Mouse (Mus musculus) heart, adult 18-20 months (tissue): ENCODE measurements around the gene Slfn1. TPM values are rescaled to one million over a fixed set of nuclear protein-coding genes. Genes with fewer than 3 reads are reported as not detected.
"Not testable (repeated sequence)": the region's sequence is repeated elsewhere in the genome, so short reads cannot be mapped to it uniquely, and the experiment has no call there.

Experiments
- DNase-seq, 2 experiments: peaks; one replicate each; pipeline ENCODE4 v3.0.0; 2021 to 2022; ENCODE audit warnings: mixed read lengths in 1 of 2
- long read RNA-seq, 2 experiments: library from polyadenylated mRNA; stranded (forward); transcript quantifications; one replicate each; pipeline ENCODE4 v2.0.0; 2021
- total RNA-seq, 2 experiments: library from RNA; stranded (reverse); gene quantifications; 2 replicates each; pipeline ENCODE4 v1.2.3; 2021

The Slfn1 gene
- under 1 TPM; 0.22 to 0.85 TPM for total RNA-seq
- long read RNA-seq, experiment 1: 0 reads
- long read RNA-seq, experiment 2: 0 reads

GRCm38 (mm10) chr11:83116597-83117227 lies at the start of gene Slfn1:
Slfn1 (plus strand) TSS chr11:83116849.
- peak in 1 of 2 experiments; percentile 2 for DNase-seq

GRCm38 (mm10) chr11:83067982-83068694 lies 48.5 kb upstream of the Slfn1 start:
- no peak for DNase-seq

GRCm38 (mm10) chr11:83070321-83070970 lies 46.2 kb upstream of the Slfn1 start:
- DNase-seq: peak in 1 of 2 experiments; percentile 1

- DNase-seq: peak; percentile 87 to 95
These were observed 38.8 kb upstream of the Slfn1 start for GRCm38 (mm10) chr11:83077714-83078422.

DNA sequence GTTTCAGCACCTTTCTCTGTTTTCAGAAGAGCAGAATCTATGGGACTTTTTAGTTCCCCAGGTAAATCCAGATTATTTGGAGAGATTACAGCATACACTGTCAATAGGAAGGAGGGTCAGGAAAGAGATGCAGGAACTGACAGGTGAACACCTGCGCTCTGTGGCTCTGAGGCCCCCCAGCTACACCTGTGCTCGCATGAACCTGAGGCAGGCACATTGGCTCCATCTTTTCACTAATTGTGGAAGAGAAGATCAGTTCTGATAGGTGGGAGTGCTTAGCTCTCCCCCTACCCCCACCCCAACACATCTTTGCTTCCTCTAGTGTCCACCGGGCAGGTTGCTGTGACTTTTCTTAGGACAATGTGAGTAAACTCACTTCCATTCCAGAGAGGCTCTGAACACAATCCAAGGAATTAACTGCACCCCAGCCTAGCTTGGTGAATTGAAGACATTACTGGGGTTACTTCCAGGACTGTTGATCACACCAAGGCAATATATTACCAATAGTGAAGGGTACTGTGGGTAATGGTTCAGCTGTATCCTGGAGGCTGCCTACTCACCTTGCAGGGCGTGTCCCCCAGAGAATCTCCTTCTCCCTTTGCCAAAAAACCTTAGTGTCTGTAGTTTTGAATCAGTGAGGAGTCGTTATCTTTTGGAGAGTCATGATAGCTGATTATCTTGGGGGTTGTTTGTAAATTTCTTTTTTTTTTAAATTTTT lies 38.1 kb upstream of the Slfn1 start:
- DNase-seq: no peak

GRCm38 (mm10) chr11:83079487-83080199 lies 37.0 kb upstream of the Slfn1 start:
- DNase-seq: no peak

- no peak for DNase-seq
These were observed 33.7 kb upstream of the Slfn1 start for GRCm38 (mm10) chr11:83082741-83083473.

GRCm38 (mm10) chr11:83084161-83084560 lies 32.5 kb upstream of the Slfn1 start:
- DNase-seq: no peak

- DNase-seq: no peak
These were observed 31.9 kb upstream of the Slfn1 start for GRCm38 (mm10) chr11:83084761-83085160.

DNA sequence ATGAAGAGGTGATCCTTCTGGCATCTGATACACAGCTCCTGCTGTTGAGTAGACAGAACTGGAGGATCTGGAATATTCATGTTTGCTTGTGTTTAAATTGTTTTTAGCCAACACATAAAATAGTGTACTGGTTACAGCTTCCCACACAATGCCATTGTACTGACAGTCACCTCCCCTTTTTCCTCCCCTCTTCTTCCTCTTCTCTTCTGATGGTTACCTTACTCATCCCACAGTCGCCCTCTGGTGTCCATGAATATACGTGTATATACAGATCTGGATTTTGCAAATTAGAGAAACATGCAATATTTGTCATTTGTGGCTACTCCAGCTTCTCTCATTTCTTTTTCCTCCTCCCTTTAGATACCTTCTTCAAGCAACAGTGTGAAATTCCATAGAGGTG lies 1.5 kb upstream of the Slfn1 start:
- peak; percentile 54 to 66 for DNase-seq

DNA sequence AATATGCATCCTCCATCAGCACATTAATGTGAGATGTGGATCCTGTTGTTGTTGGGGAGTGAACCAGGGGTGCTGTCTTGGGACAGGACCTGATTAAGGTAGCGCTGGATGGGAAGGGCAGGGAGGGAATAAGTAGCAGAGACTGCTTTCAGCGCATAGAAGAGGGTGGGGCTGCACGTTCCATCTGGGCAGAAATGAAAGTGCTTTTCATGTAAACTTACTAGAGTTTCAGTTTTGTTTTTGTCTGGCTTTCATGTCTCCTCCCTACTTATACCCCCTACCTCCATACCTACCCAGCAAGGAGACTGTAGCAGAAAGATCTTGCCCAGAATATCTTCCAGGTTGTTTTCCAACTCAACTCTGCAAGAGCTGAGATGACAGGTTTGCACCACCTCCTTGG lies 1.4 kb downstream of the Slfn1 start:
- no peak for DNase-seq

- no peak for DNase-seq
These were observed 4.6 kb downstream of the Slfn1 start for GRCm38 (mm10) chr11:83121131-83121685.

DNA sequence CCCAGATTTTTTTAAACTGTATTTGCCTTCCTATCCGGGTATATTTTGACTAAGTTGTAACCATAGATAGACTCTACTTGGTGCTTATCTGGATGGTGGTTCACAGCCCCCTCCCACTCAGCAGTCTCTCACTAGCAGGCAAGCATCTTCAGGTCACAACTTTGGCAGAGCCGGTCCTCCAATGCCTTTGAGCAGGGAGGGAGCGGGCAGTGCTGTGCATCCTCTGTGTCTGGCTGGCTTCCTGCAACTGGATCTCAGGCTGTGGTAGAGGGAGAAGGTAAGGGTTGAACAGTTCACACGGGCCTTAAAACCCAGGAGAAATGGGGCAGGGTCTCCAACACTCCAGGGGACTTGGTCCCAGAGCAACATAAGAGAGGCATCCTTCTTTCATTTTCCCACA lies 6.5 kb downstream of the Slfn1 start:
- no peak for DNase-seq

DNA sequence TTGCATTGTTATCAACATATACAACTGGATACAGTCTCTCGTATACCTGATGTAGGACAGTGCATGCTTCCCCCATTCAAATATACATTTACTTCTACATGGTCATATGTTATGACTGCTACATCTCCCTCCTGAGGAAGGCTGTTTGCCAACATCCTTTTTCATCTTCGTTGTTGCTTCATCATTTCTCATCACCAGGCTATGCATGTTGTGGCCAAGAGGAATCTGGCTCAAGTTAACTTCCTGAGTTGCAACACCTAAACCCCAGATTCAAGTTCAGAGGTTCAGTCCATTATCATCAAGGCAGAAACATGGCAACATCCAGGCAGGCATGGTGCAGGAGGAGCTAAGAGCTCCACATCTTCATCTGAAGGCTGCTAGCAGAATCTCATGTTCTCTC lies 8.3 kb downstream of the Slfn1 start:
- no peak for DNase-seq

GRCm38 (mm10) chr11:83125633-83126032 lies 9.0 kb downstream of the Slfn1 start:
- not testable (repeated sequence) for DNase-seq

DNA sequence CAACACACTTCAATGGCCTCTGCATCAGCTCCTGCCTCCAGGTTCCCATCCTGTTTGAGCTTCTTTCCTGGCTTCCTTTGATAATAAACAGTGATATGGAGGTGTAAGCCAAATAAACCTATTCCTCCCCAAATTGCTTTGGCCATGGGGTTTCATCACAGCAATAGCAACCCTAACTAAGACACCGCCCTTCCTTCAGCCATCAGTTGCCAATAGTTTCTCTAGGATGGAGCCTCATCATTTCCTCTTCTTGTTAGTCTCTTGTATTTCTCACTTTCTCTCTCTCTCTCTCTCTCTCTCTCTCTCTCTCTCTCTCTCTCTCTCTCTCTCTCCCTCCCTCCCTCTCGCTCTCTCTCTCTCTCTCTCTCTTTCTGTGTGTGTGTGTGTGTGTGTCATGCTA lies 20.6 kb downstream of the Slfn1 start:
- DNase-seq: not testable (repeated sequence)

DNA sequence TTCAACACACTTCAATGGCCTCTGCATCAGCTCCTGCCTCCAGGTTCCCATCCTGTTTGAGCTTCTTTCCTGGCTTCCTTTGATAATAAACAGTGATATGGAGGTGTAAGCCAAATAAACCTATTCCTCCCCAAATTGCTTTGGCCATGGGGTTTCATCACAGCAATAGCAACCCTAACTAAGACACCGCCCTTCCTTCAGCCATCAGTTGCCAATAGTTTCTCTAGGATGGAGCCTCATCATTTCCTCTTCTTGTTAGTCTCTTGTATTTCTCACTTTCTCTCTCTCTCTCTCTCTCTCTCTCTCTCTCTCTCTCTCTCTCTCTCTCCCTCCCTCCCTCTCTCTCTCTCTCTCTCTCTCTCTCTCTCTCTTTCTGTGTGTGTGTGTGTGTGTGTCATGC lies 32.3 kb downstream of the Slfn1 start:
- not testable (repeated sequence) for DNase-seq
